Mouse (Mus musculus) lung, postnatal 0 days (tissue): ENCODE results near the gene Ifnar1.

Experiments
- CTCF ChIP-seq: IDR thresholded peaks from 2 replicates; pipeline ENCODE4 v1.5.1; 2016; ENCODE audit warnings: antibody characterized with exemption, mild to moderate bottlenecking
- EP300 ChIP-seq: IDR thresholded peaks from 2 replicates; pipeline ENCODE4 v1.6.1; 2016; ENCODE audit warnings: antibody characterized with exemption, mild to moderate bottlenecking, control low read depth

DNA sequence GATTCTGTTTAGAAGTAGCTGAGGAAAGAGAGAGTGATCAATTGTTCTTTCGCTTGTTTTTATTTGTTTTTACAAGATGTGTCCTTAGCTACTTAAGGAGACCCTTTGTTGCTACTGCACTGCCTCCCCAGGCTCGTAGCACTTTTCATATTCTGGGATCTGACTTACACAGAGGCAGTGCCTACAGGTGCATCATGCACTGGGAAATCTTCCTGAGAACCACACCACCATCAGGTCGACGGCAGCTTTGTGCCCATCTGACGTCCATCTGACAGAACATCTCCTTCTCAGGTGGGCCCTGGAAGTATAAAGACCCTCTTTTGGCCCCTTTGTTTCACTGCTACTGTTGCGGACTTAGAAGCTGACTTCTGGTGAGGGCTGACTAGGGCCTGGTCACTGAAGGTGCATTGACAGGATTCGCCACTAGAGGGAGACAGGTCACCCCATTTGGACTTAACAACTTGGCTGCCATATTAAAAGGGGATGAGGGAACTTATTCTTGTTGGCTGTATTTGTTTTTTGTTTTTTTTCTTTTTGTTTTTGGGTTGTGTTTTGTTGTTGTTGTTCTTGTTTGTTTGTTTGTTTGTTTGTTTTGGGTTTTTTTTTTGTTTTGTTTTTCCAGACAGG lies 27.2 kb downstream of the Ifnar1 start:
- peak; percentile 99 for TF ChIP-seq CTCF
- TF ChIP-seq EP300 = no peak
